Mouse (Mus musculus) midbrain, postnatal 0 days (tissue): ENCODE measurements around the gene Myh7b. TPM values are rescaled to one million over a fixed set of nuclear protein-coding genes. Genes with fewer than 3 reads are reported as not detected.

ENCODE experiments used
- ATAC-seq: fragments of 200-750 bp; cut with Nextera tagmentation; 2 replicates; pipeline ENCODE4 v1.8.0; 2017; ENCODE audit warnings: moderate number of reproducible peaks, mild to moderate bottlenecking, moderate TSS enrichment, moderate library complexity; ENCODE audit not compliant: low FRiP score
- DNase-seq: peaks from one replicate; pipeline ENCODE4 v3.0.0-alpha.2; 2015; ENCODE audit warnings: low spot score
- H3K27ac ChIP-seq: fragments of 300-500 bp; sonication (generic); 2 replicates; pipeline ENCODE4 v1.5.1; 2014; ENCODE audit warnings: low read depth, mild to moderate bottlenecking, low read length, mixed read lengths
- H3K27me3 ChIP-seq: fragments of 300-500 bp; sonication (generic); 2 replicates; pipeline ENCODE4 v1.6.1; 2014; ENCODE audit warnings: low read length, control low read depth, mixed read lengths; ENCODE audit not compliant: insufficient read depth
- H3K36me3 ChIP-seq: fragments of 300-500 bp; sonication (generic); 2 replicates; pipeline ENCODE4 v1.6.1; 2014; ENCODE audit warnings: low read length, control low read depth, mixed read lengths; ENCODE audit not compliant: insufficient read depth
- H3K4me1 ChIP-seq: fragments of 300-500 bp; sonication (generic); 2 replicates; pipeline ENCODE4 v1.6.1; 2014; ENCODE audit warnings: mild to moderate bottlenecking, control low read depth, antibody characterized with exemption, low read length, mixed read lengths; ENCODE audit not compliant: insufficient read depth
- H3K4me2 ChIP-seq: fragments of 300-500 bp; sonication (generic); 2 replicates; pipeline ENCODE4 v1.6.1; 2014; ENCODE audit warnings: low read depth, mild to moderate bottlenecking, low read length, mixed read lengths; ENCODE audit not compliant: poor library complexity, severe bottlenecking
- H3K4me3 ChIP-seq: fragments of 300-500 bp; sonication (generic); 2 replicates; pipeline ENCODE4 v1.5.1; 2014; ENCODE audit warnings: low read depth, mild to moderate bottlenecking, low read length, moderate library complexity
- H3K9ac ChIP-seq: fragments of 300-500 bp; sonication (generic); replicated peaks from 2 replicates; pipeline ENCODE4 v1.6.1; 2014; ENCODE audit warnings: mild to moderate bottlenecking, low read length, moderate library complexity, mixed read lengths; ENCODE audit not compliant: poor library complexity, severe bottlenecking
- H3K9me3 ChIP-seq: fragments of 300-500 bp; sonication (generic); 2 replicates; pipeline ENCODE4 v1.6.1; 2016; ENCODE audit warnings: low read length, control low read depth
- CTCF ChIP-seq: IDR thresholded peaks from 2 replicates; pipeline ENCODE4 v1.5.1; 2016; ENCODE audit warnings: antibody characterized with exemption, mild to moderate bottlenecking
- WGBS: fragments of 180-500 bp; shearing (Covaris S2); extraction: QIAGEN DNeasy Blood & Tissue Kit; methylation state at CpG from one replicate; pipeline ENCODE4 v1.1.7; 2014; 5-methylcytosine and 5-hydroxymethylcytosine counted together
- polyA plus RNA-seq: library from polyadenylated mRNA; unstranded; fragments of >200 nt; fragmentation: Nextera tagmentation; extraction: Ambion mirVana; gene quantifications from 2 replicates; pipeline ENCODE4 v1.2.1, GENCODE M21; 2015
- total RNA-seq: library from RNA; depleted of rRNA; stranded (reverse); fragments of >200 nt; gene quantifications from 2 replicates; pipeline ENCODE4 v1.2.3, GENCODE M21; 2014

Myh7b gene
- total and polyA plus RNA-seq, 2 experiments from 2014 or later = 0.38 to 3.4 TPM

DNA sequence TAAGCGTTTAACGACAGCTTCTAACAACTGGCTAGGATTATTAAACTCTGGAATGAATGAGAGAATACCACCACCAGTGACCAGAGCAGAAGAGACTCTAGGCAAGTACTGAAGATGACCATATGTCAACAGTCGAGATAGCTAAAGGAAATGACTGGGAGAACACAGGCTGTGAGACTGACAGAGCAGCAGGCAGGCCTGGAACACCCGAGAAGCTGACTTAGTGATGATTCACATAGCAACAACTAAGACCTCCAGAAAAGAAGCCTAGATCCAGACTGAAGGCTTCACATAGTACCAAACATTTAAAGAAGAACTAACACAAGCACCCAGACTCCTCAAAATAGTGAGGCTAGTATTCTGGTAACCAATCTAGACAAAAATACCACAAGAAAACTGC, 64.1 kb downstream of the Myh7b start:
- 70% methylated on average over 4 of the region's 4 CpGs for WGBS
- no peak for TF ChIP-seq CTCF
- peaks cover 15% of the 10 kb centered on the region for H3K36me3 ChIP-seq

DNA sequence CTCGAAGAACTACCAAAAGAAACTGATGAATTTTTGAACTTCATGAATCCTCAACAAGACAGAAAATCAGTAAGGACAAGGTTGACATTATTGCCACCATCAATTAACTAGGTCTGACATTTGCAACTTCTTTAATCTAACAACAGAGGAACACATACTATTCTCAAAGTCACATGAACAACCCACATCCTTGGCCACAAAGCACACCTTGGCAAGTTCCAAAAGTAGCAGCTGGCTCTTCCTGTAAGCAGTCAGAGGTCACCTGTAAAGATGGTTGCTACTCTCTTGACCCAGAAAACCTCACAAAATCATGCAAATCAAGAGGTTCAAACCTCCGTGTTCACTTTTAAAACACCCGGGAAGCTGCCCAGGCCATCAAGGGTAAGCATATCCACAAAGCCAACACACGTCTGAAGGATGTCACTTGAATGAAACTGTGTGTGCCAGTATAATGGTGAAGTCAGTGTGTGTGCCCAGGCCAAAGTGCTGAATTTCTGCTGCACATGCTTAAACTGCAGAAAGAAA, 68.6 kb downstream of the Myh7b start:
- no peak overlapping the region for H3K4me3 ChIP-seq
- DNase-seq (no peak), ATAC-seq (no peak)
- TF ChIP-seq CTCF = no peak
- H3K4me2 ChIP-seq = no peak overlapping the region
- H3K36me3 ChIP-seq = no peaks in the 10 kb centered on the region
- no peaks in the 10 kb centered on the region for H3K4me1 ChIP-seq
- H3K27me3 ChIP-seq = no peaks in the 10 kb centered on the region
- no peak overlapping the region for H3K9ac ChIP-seq
- no peak overlapping the region for H3K27ac ChIP-seq
- H3K9me3 ChIP-seq = no peaks in the 10 kb centered on the region
- WGBS = 97% methylated on average over 4 of the region's 4 CpGs

More for the DNA sequence above, 64.1 kb downstream of the Myh7b start:
- Histone ChIP-seq H3K27ac (no peak overlapping the region), H3K27me3 (no peaks in the 10 kb centered on the region), H3K9me3 (no peaks in the 10 kb centered on the region), H3K4me1 (no peaks in the 10 kb centered on the region), H3K9ac (no peak overlapping the region), H3K4me3 (no peak overlapping the region), H3K4me2 (no peak overlapping the region)
- DNase-seq (no peak), ATAC-seq (no peak)

DNA sequence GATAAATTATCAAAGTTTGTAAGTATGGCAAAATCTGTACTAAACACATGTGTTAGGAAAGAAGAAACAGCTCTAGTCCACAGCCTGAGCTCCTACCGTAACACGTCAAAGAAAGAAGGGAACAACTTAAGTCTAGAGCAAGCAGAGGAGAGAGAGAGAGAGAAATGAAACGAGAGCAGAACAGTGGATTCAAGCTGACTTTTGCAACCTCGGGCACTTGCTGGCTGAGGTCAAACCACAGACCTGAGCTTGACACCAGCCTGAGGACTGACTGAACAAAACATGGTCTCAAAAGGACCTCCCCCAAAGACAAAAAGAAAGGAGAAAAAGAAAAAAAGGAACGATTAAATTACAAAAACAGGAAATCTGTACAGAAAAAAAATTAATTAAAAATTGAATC, 69.6 kb downstream of the Myh7b start:
- whole genome bisulfite sequencing = 79% methylated on average over 5 of the region's 5 CpGs
- no peak overlapping the region for H3K9ac ChIP-seq
- H3K9me3 ChIP-seq = no peaks in the 10 kb centered on the region
- H3K4me1 ChIP-seq = no peaks in the 10 kb centered on the region
- no peaks in the 10 kb centered on the region for H3K36me3 ChIP-seq
- no peak overlapping the region for H3K4me2 ChIP-seq
- no peaks in the 10 kb centered on the region for H3K27me3 ChIP-seq
- ATAC-seq (no peak), DNase-seq (no peak)
- TF ChIP-seq CTCF = no peak
- no peak overlapping the region for H3K27ac ChIP-seq
- no peak overlapping the region for H3K4me3 ChIP-seq

DNA sequence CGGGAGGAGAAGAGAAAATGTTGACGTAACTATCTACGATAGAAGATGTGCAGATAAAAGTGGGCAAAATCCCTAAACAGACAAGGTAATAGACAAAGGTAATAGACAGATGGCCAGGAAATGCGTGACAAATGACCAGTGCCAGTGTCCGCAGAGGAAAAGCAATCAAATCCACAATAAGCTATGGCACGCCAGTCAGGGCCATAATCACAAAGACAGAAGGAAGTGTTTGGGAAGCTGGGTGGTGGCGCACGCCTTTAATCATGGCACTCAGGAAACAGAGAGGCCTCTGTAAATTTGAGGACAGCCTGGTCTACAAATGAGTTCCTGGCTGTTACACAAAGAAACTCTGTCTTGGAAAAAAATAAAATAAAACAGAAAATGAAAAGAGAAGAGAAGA, 70.2 kb downstream of the Myh7b start:
- WGBS = 73% methylated on average over 8 of the region's 8 CpGs

DNA sequence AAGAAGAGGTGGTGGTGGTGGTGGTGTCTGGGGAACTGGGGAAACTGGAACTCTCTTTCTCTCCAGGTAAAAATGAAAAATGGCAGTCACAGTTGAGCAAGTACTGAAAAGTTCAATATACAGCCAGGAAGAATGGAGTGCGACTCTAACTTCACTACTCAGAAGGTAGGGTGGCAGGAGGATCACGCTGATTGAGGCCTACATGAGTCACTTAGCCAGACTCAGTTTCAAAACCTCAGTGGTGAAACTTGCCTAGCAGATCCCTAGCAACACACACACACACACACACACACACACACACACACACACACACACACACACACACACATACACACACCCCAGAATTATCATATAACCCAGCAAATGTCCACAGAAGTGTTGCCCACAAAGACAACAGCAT, 70.9 kb downstream of the Myh7b start:
- Histone ChIP-seq H3K4me3 (no peak overlapping the region), H3K9ac (no peak overlapping the region), H3K27ac (no peak overlapping the region), H3K9me3 (no peaks in the 10 kb centered on the region), H3K36me3 (no peaks in the 10 kb centered on the region), H3K27me3 (no peaks in the 10 kb centered on the region), H3K4me1 (no peaks in the 10 kb centered on the region), H3K4me2 (no peak overlapping the region)
- WGBS = 84% methylated on average over 2 of the region's 2 CpGs
- ATAC-seq (no peak), DNase-seq (no peak)
- TF ChIP-seq CTCF = no peak

More for the DNA sequence above, 70.2 kb downstream of the Myh7b start:
- Histone ChIP-seq H3K4me2 (no peak overlapping the region), H3K9ac (no peak overlapping the region), H3K4me3 (no peak overlapping the region), H3K36me3 (no peaks in the 10 kb centered on the region), H3K4me1 (no peaks in the 10 kb centered on the region), H3K27ac (no peak overlapping the region), H3K9me3 (no peaks in the 10 kb centered on the region), H3K27me3 (no peaks in the 10 kb centered on the region)
- ATAC-seq (no peak), DNase-seq (no peak)
- no peak for TF ChIP-seq CTCF

DNA sequence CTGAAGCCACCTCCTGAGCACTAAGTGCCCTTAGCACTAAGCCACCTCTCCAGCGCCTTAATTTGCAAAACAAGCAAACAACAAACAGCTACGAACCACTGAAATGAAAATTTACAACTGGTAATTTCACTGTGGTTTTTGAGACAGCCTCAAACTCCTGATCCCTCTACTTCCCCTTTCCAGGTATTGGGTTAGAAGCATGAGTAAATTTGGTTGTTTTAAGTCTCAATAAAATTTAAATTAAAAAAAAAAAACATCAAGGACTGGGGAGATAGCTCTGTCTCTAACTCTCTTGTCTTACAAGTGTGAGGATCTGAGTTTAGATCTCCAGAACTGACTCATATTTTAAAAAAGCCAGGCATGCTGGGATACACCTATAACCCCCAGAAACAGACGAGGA, 72.1 kb downstream of the Myh7b start:
- H3K9ac ChIP-seq = no peak overlapping the region
- 74% methylated on average over 3 of the region's 3 CpGs for WGBS

More for the DNA sequence above, 72.1 kb downstream of the Myh7b start:
- H3K4me2 ChIP-seq = no peak overlapping the region
- no peak overlapping the region for H3K4me3 ChIP-seq
- no peaks in the 10 kb centered on the region for H3K27me3 ChIP-seq
- peaks cover 2% of the 10 kb centered on the region; the same call in 1 of the 2 replicates for H3K36me3 ChIP-seq
- no peak for DNase-seq
- H3K9me3 ChIP-seq = no peaks in the 10 kb centered on the region
- H3K4me1 ChIP-seq = no peaks in the 10 kb centered on the region
- no peak for ATAC-seq
- no peak for TF ChIP-seq CTCF
- H3K27ac ChIP-seq = no peak overlapping the region
